Mouse (Mus musculus) limb, embryonic 15.5 days (tissue): ENCODE measurements around the gene Mfsd1. TPM values are rescaled to one million over a fixed set of nuclear protein-coding genes. Genes with fewer than 3 reads are reported as not detected.

Experiments
- ATAC-seq: fragments of 200-750 bp; cut with Nextera tagmentation; 2 replicates; pipeline ENCODE4 v1.8.0; 2017; ENCODE audit warnings: low read depth, moderate TSS enrichment; ENCODE audit not compliant: insufficient number of reproducible peaks, low FRiP score, low TSS enrichment
- H3K27ac ChIP-seq: fragments of 300-500 bp; sonication (generic); 2 replicates; pipeline ENCODE4 v1.5.1; 2015; ENCODE audit warnings: moderate library complexity, mild to moderate bottlenecking, inconsistent platforms
- H3K27me3 ChIP-seq: fragments of 300-500 bp; sonication (generic); 2 replicates; pipeline ENCODE4 v1.6.1; 2015; ENCODE audit warnings: inconsistent platforms
- H3K36me3 ChIP-seq: fragments of 300-500 bp; sonication (generic); 2 replicates; pipeline ENCODE4 v1.6.1; 2015; ENCODE audit warnings: inconsistent platforms
- H3K4me1 ChIP-seq: fragments of 300-500 bp; sonication (generic); 2 replicates; pipeline ENCODE4 v1.6.1; 2015; ENCODE audit warnings: inconsistent platforms
- H3K4me2 ChIP-seq: fragments of 300-500 bp; sonication (generic); 2 replicates; pipeline ENCODE4 v1.6.1; 2015; ENCODE audit warnings: mild to moderate bottlenecking, inconsistent platforms
- H3K4me3 ChIP-seq: fragments of 300-500 bp; sonication (generic); 2 replicates; pipeline ENCODE4 v1.5.1; 2015; ENCODE audit warnings: mild to moderate bottlenecking, inconsistent platforms
- H3K9ac ChIP-seq: fragments of 300-500 bp; sonication (generic); 2 replicates; pipeline ENCODE4 v1.6.1; 2015; ENCODE audit warnings: inconsistent platforms
- H3K9me3 ChIP-seq: fragments of 300-500 bp; sonication (generic); 2 replicates; pipeline ENCODE4 v1.6.1; 2016; ENCODE audit warnings: inconsistent platforms
- WGBS: fragments of 180-500 bp; shearing (Covaris S2); methylation state at CpG from one replicate; pipeline ENCODE4 v1.1.7; 2015; 5-methylcytosine and 5-hydroxymethylcytosine counted together
- polyA plus RNA-seq: library from polyadenylated mRNA; unstranded; fragments of >200 nt; fragmentation: Nextera tagmentation; extraction: Ambion mirVana; gene quantifications from 2 replicates; pipeline ENCODE4 v1.2.1, GENCODE M21; 2015

Mfsd1 gene
- polyA plus RNA-seq, 1 experiment from 2014 or later = 57.4 TPM

- Histone ChIP-seq H3K27ac (no peak overlapping the region), H3K4me3 (no peak overlapping the region), H3K4me1 (peaks cover 3% of the 10 kb centered on the region; the same call in 1 of the 2 replicates), H3K27me3 (peaks cover 10% of the 10 kb centered on the region), H3K9me3 (no peaks in the 10 kb centered on the region), H3K9ac (no peak overlapping the region), H3K36me3 (no peaks in the 10 kb centered on the region), H3K4me2 (no peak overlapping the region)
- WGBS = 62% methylated on average over 4 of the region's 4 CpGs
- ATAC-seq = no peak
Measured at GRCm38 (mm10) chr3:67572918-67573317, 9.6 kb upstream of the Mfsd1 start.

- no peak for ATAC-seq
Measured at GRCm38 (mm10) chr3:67573523-67573922, 9.0 kb upstream of the Mfsd1 start.

GRCm38 (mm10) chr3:67576248-67576647 is 6.3 kb upstream of the Mfsd1 start:
- no peak overlapping the region for H3K4me2 ChIP-seq
- no peak for ATAC-seq
- H3K4me3 ChIP-seq = no peak overlapping the region
- H3K9ac ChIP-seq = no peak overlapping the region
- WGBS = 79% methylated on average over 2 of the region's 2 CpGs
- H3K27me3 ChIP-seq = peaks cover 15% of the 10 kb centered on the region
- H3K4me1 ChIP-seq = no peaks in the 10 kb centered on the region
- no peaks in the 10 kb centered on the region for H3K9me3 ChIP-seq
- H3K36me3 ChIP-seq = no peaks in the 10 kb centered on the region
- H3K27ac ChIP-seq = no peak overlapping the region

More at GRCm38 (mm10) chr3:67573523-67573922, 9.0 kb upstream of the Mfsd1 start:
- 3% methylated on average over 1 of the region's 1 CpGs for WGBS
- H3K4me2 ChIP-seq = no peak overlapping the region
- no peaks in the 10 kb centered on the region for H3K9me3 ChIP-seq
- no peaks in the 10 kb centered on the region for H3K36me3 ChIP-seq
- H3K4me1 ChIP-seq = no peaks in the 10 kb centered on the region
- H3K27ac ChIP-seq = no peak overlapping the region
- H3K27me3 ChIP-seq = peaks cover 10% of the 10 kb centered on the region
- no peak overlapping the region for H3K4me3 ChIP-seq
- no peak overlapping the region for H3K9ac ChIP-seq

GRCm38 (mm10) chr3:67576724-67577123 is 5.8 kb upstream of the Mfsd1 start:
- Histone ChIP-seq H3K36me3 (no peaks in the 10 kb centered on the region), H3K4me3 (no peak overlapping the region), H3K9ac (no peak overlapping the region), H3K4me1 (no peaks in the 10 kb centered on the region), H3K27me3 (peaks cover 15% of the 10 kb centered on the region), H3K4me2 (no peak overlapping the region), H3K9me3 (no peaks in the 10 kb centered on the region), H3K27ac (no peak overlapping the region)
- WGBS = 83% methylated on average over 6 of the region's 6 CpGs
- no peak for ATAC-seq

- peaks cover 6% of the 10 kb centered on the region; the same call in 1 of the 2 replicates for H3K27me3 ChIP-seq
- H3K4me2 ChIP-seq = peak overlapping the region; percentile 81
- peaks cover 20% of the 10 kb centered on the region for H3K36me3 ChIP-seq
- H3K9me3 ChIP-seq = no peaks in the 10 kb centered on the region
- peak overlapping the region; percentile 47 for H3K27ac ChIP-seq
- peak overlapping the region; percentile 90 for H3K4me3 ChIP-seq
- H3K4me1 ChIP-seq = peaks cover 12% of the 10 kb centered on the region
- WGBS = 16% methylated on average over 16 of the region's 16 CpGs
- H3K9ac ChIP-seq = peak overlapping the region; percentile 70
- no peak for ATAC-seq
Measured at GRCm38 (mm10) chr3:67583125-67583845, 744 bp downstream of the Mfsd1 start.

- 82% methylated on average over 6 of the region's 6 CpGs for WGBS
- H3K27ac ChIP-seq = no peak overlapping the region
- peak overlapping the region; percentile 90 for H3K4me3 ChIP-seq
- no peak for ATAC-seq
- H3K27me3 ChIP-seq = peaks cover 6% of the 10 kb centered on the region; the same call in 1 of the 2 replicates
- peaks cover 23% of the 10 kb centered on the region for H3K36me3 ChIP-seq
- H3K9ac ChIP-seq = no peak overlapping the region
- H3K4me1 ChIP-seq = peaks cover 12% of the 10 kb centered on the region
- H3K9me3 ChIP-seq = no peaks in the 10 kb centered on the region
- peak overlapping the region; percentile 81; the same call in 1 of the 2 replicates for H3K4me2 ChIP-seq
Measured at GRCm38 (mm10) chr3:67583846-67584186, 1.3 kb downstream of the Mfsd1 start.

- Histone ChIP-seq H3K27ac (no peak overlapping the region), H3K36me3 (peaks cover 50% of the 10 kb centered on the region), H3K4me3 (no peak overlapping the region), H3K9ac (no peak overlapping the region), H3K9me3 (no peaks in the 10 kb centered on the region), H3K4me1 (peaks cover 12% of the 10 kb centered on the region), H3K27me3 (no peaks in the 10 kb centered on the region), H3K4me2 (no peak overlapping the region)
- ATAC-seq = no peak
- WGBS = 90% methylated on average over 2 of the region's 2 CpGs
Measured at GRCm38 (mm10) chr3:67586511-67586910, 4.0 kb downstream of the Mfsd1 start.

- Histone ChIP-seq H3K9me3 (no peaks in the 10 kb centered on the region), H3K27me3 (no peaks in the 10 kb centered on the region), H3K4me2 (no peak overlapping the region), H3K4me3 (no peak overlapping the region), H3K4me1 (peaks cover 8% of the 10 kb centered on the region), H3K27ac (no peak overlapping the region), H3K9ac (no peak overlapping the region), H3K36me3 (peaks cover 58% of the 10 kb centered on the region)
- 77% methylated on average over 9 of the region's 9 CpGs for WGBS
- ATAC-seq = no peak
Measured at GRCm38 (mm10) chr3:67587430-67587829, 4.9 kb downstream of the Mfsd1 start.

- Histone ChIP-seq H3K9me3 (no peaks in the 10 kb centered on the region), H3K9ac (no peak overlapping the region), H3K27me3 (no peaks in the 10 kb centered on the region), H3K4me2 (no peak overlapping the region), H3K27ac (no peak overlapping the region), H3K4me1 (no peaks in the 10 kb centered on the region), H3K36me3 (peaks cover 54% of the 10 kb centered on the region), H3K4me3 (no peak overlapping the region)
- no peak for ATAC-seq
- 89% methylated on average over 13 of the region's 13 CpGs for WGBS
Measured at GRCm38 (mm10) chr3:67601616-67602138, 19.1 kb downstream of the Mfsd1 start.

- H3K27me3 ChIP-seq = no peaks in the 10 kb centered on the region
- H3K4me2 ChIP-seq = no peak overlapping the region
- no peak overlapping the region for H3K27ac ChIP-seq
- H3K36me3 ChIP-seq = no peaks in the 10 kb centered on the region
- H3K9ac ChIP-seq = no peak overlapping the region
- no peak for ATAC-seq
- no peaks in the 10 kb centered on the region for H3K9me3 ChIP-seq
- no peaks in the 10 kb centered on the region for H3K4me1 ChIP-seq
- no peak overlapping the region for H3K4me3 ChIP-seq
Measured at GRCm38 (mm10) chr3:67618222-67618621, 35.7 kb downstream of the Mfsd1 start.

GRCm38 (mm10) chr3:67624629-67625028 is 42.1 kb downstream of the Mfsd1 start:
- Histone ChIP-seq H3K36me3 (no peaks in the 10 kb centered on the region), H3K4me2 (no peak overlapping the region), H3K27ac (no peak overlapping the region), H3K9me3 (no peaks in the 10 kb centered on the region), H3K4me1 (no peaks in the 10 kb centered on the region), H3K9ac (no peak overlapping the region), H3K4me3 (no peak overlapping the region), H3K27me3 (no peaks in the 10 kb centered on the region)
- ATAC-seq = no peak
- 75% methylated on average over 1 of the region's 1 CpGs for WGBS

GRCm38 (mm10) chr3:67643135-67643534 is 60.6 kb downstream of the Mfsd1 start:
- no peak overlapping the region for H3K4me2 ChIP-seq
- H3K27ac ChIP-seq = no peak overlapping the region
- H3K9me3 ChIP-seq = no peaks in the 10 kb centered on the region
- no peak overlapping the region for H3K4me3 ChIP-seq
- ATAC-seq = no peak
- H3K36me3 ChIP-seq = no peaks in the 10 kb centered on the region
- H3K9ac ChIP-seq = no peak overlapping the region
- H3K27me3 ChIP-seq = no peaks in the 10 kb centered on the region
- H3K4me1 ChIP-seq = 0 out of 2 replicates have a peak, but pooled peaks cover 3% of the 10 kb centered on the region
- WGBS = 74% methylated on average over 3 of the region's 3 CpGs
